Mouse (Mus musculus) adrenal gland, postnatal 4 days (tissue): ENCODE data around the gene Serpine1. TPM values are rescaled to one million over a fixed set of nuclear protein-coding genes. Genes with fewer than 3 reads are reported as not detected.

ENCODE experiments used
- DNase-seq, 2 experiments: peaks; one replicate each; pipeline ENCODE4 v3.0.0; 2021 to 2022; ENCODE audit warnings: low spot score in 2 of 2, mixed read lengths in 2 of 2
- total RNA-seq, 2 experiments: library from RNA; stranded (reverse); gene quantifications; 2 replicates each; pipeline ENCODE4 v1.2.3; 2021

Gene Serpine1
- total RNA-seq, 2 experiments from 2014 or later: 1.7 to 2.2 TPM

DNA sequence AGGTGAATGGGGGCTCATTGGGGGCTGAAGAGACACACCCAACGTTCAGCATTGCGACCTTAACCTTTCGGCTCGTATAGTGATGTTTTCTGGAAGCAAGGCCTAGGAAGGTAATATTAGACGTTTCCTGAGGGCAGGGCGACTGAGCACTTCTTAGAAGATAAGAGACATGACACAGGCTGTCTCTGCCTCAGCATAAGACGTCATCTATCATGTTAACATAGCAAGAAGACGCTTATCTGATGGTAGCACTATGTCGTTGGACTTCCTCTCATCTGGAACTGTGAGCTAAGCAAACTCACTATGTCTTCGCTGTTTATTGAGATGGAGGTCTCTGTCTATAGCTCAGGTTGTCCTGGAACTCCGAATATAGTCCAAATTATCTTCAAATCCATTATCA lies 26.4 kb upstream of the Serpine1 start:
- no peak for DNase-seq

DNA sequence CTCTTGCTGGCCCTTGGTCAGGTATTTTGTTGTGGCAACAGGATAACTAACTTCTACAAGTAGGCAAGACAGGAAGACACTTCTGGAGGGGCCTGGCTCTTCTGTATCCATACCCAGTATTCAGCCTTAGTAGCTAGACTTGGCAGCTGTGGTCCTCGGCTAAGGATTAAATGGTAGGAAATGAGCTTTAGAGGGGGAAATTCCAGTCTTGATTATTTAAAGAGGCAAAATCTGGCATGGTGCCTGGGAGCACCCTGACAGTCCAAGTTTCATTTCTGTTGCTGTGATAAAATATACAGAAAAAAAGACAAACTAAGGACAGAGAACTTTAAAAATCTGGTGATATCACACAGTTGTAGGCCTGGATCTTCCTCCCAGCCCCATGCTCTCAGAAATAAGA lies 24.0 kb upstream of the Serpine1 start:
- DNase-seq: no peak

DNA sequence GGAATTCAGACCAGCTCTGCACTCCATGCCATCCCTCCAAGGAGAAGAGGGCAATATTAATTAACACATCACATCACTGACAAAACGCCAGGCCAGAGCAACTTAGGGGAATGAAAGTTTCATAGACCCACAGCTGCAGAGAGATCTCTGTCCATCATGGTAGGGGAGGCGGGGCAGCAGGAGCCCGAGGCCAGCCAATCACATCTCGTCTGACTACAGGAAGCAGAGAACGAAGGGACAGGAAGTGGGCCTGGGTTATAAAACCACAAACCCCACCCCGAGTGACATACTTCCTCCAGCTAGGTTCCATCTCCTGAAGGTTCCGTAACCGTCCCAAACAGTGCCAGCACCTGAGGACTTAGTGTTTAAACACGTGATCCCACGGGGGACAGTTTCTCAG lies 23.1 kb upstream of the Serpine1 start:
- no peak for DNase-seq

DNA sequence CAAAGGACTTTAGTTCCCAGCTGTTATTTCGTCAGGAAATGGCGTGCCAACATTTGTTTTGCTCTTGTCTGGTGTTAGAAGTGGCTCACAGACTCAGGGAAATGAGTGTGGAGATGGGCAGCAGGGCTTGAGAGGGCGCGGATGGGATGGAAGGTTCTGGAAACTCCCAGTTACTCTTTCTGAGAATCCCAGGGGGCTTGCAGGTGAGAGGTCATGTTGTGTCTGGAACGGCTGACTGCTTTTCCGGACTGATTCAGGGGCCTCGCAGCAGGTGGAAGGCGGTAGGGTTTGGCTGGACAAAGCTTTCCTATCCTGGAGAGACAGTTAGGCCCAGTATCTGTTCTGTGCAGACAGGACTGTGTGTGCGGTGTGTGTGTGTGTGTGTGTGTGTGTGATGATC lies 21.7 kb upstream of the Serpine1 start:
- no peak for DNase-seq

DNA sequence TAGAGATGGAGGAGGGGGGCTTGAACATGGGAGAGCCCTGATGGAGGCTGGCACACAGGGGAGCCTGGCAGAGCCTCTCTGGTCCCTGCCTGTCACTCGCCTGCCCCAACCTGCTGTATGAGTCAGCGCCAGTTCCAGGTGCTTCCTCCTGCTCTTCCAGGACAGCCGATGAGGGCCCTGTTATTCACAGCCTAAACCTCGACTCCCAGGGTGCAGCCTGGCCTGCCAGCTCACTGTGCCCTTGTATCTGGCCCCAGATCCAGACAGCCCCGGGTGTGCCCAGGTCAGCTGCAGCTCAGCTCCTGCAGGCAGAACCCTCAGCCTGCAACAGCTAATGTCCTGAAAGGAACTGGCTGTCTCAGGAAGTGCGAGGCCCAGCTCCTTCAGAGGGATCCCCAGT lies 19.5 kb upstream of the Serpine1 start:
- no peak for DNase-seq

DNA sequence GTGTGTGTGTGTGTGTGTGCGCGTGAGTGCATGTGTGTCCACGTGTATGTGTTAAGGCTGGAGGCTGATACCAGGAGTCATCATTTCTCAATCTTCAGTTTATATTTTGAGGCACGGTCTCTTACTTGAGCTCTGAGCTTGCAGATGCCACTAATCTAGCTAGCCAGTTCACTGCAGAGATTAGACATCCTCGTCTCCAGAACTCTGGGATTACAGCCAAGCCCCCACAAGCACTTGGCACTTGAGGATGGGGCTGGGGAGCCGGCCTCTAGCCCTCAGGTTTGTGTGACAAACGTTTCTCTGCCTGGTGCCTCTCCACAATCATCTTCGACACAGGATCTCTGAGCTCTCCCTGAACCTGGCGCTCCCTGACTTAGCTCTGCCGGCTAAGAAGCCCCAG lies 18.8 kb upstream of the Serpine1 start:
- no peak for DNase-seq

DNA sequence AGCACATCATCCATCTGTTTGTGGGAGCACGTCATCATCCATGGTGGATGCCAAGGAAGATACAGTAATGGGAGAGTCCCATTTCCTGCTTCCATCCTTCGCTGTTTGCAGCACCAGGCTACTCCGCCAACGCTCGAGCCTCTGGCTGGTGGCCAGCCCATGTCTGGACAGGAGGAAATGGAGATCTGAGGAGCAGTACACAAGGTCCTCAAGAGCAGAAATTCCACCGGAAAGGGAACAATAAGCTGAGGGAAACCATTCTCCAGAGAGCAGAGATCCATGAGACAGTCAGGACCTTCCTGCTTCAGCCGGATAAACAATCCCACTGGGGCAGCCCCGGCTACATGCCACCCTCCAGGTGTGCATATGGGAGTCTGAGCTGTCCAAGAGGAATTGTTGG lies 15.3 kb upstream of the Serpine1 start:
- no peak for DNase-seq

DNA sequence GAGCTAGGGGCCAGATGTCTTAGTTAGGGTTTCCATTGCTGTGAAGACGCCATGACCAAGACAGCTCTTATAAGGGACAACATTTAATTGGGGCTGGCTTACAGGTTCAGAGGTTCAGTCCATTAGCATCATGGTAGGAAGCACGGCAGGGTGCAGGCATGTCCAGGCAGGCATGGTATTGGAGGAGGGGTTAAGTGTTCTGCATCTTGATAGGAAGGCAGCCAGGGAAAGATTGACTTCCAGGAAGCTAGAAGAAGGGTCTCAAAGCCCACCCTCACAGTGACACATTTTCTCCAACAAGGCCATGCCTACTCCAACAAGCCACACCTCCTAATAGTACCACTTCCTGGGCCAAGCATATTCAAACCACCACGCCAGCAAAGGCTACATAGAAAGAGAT lies 13.7 kb upstream of the Serpine1 start:
- no peak for DNase-seq

DNA sequence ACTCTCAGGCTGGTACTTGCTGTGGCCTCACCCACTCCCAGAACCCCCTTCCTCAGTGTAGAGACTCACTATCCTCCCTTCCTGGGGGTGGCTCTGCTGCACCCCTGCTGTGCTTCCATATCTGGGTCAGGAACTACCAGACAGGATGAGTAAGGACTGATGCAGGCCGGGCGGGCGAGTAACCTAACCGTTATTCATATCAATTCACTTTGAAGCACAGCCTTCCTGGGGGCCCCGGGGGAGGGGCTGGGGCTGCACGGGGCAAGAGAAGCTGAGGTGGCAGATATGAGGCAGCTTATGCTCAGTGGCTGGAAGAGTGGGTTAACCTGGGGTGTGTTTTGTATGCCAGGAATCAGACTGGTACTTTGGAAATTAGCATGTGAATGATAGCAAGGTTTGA lies 13.0 kb upstream of the Serpine1 start:
- no peak for DNase-seq

DNA sequence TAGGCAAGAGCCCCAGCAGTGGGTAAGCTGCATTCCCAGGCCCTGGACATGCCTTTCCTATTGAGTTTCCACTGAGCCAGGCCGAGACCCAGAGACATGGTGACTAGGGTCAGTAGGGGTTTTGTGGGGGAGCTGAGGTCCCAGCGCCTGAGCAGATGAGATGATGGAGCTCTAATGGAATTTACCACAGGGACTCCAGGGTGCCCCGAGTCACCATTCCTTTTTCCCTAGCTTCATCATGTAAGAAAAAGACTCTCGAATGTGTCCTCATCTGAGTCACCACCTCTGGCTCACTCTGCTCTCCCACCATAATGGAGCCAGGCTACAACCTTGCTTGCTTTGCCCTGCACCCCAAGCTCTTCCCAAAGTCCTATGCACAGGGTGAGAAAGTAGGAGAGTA lies 11.0 kb upstream of the Serpine1 start:
- DNase-seq: no peak

DNA sequence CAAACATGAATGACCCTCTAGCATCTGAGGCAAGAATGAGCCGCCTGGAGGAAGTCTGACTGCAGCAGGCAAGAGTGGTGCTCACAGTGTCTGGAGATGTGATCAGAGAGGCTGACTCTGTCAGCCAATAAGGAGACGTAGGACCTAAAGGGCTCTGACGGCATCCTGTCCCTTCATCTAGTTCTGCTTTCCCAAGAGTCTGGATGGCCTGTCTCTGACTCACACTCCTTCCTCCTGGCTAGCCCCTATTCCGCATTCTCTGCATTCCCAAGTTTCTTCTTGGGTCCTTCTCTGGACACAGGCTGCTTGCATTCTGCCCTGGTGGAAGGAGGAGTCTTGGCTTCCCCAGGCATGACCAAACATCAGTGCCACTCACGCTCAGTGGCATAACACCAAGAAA lies 7.8 kb upstream of the Serpine1 start:
- DNase-seq: no peak

DNA sequence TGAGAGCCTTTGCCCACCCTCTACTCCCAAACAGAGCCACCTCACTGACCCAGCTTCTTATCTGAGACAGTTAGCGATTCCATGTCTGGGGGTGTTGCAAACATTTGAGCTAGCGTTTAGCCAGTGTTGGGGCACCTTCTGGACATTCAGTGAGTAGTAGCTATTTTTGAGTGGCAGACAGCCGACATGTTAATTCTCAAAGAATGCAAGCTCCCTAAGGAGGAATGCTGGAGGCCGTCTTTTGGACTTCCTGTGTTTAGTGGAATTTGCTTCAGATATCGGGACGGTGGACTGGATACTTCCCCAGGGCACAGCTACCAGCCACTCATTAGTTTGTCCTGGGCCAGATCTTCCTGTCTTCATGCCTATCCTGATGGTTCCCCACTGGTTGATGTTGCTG lies 6.5 kb upstream of the Serpine1 start:
- no peak for DNase-seq

DNA sequence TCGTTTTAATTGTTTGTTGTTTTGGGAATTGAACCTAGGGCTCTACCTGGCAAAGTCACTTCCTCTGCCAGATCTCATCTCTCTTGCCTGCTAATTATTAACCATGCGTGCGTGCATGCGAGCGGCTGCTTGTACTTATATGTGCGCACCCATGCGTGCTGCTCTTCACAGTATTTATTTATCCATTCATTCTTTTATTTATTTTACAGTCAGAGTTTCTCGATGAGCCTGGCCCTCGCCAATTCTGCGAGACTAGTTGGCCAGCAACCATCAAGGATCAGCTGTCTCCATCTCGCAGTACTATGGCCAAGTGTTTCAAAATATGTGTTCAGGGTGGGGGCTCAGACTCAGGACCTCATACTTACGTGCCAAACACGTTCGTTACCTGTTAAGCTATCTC lies 6.0 kb upstream of the Serpine1 start:
- DNase-seq: no peak

DNA sequence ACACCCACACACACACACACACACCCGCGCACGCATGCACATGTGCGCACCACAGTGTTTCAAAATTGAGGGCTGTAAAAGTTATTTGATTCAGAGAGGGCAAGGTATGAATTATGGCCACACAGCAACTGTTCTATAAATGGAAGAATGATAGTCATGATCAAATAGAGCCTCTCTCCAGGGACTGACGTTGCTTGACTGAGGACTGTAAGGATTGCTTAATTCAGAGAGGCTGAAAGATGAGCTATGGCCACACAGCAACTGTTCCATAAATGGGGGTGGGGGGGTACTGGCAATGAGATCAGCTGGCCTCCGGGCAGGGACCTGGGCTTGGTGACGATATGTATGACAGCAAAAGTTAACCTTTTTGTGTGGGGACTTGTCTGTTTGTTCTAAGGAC lies 5.1 kb upstream of the Serpine1 start:
- DNase-seq: no peak

DNA sequence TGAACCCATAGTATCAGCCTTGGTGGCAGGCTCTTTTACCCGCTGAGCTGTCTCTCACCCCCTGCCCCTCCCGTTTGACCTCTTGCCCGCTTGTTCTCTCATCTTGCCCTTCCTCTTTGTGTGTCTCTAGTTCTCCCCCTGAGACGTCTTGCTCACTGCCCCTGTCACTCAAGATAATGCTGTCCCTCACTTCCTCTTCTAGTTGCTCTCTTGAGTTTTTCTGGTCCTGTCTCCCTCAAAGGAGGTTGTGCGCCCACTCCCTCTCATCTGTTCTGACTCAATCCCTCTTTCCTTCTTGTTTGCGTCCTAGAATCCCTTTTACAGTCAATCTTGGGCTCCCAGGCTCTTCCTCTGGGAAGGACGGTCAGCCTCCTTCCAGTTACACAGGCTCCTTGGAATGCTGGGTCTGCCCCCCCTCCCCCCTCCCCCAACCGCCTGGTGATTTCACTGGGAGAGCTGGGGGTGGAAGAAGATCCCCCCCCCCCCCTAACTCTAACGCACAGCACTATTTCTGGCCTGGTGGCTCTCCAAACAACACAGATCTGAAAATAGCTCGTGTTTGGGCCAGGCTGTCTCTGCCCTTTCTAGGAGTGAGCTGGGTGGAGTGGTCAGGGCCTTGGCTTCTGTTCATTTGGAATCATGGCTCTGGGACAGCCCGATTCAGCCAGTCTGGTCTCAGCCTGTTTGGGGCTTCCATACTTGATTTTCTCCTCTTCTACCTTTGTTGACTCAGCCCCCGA lies 4.3 kb upstream of the Serpine1 start:
- DNase-seq: no peak

DNA sequence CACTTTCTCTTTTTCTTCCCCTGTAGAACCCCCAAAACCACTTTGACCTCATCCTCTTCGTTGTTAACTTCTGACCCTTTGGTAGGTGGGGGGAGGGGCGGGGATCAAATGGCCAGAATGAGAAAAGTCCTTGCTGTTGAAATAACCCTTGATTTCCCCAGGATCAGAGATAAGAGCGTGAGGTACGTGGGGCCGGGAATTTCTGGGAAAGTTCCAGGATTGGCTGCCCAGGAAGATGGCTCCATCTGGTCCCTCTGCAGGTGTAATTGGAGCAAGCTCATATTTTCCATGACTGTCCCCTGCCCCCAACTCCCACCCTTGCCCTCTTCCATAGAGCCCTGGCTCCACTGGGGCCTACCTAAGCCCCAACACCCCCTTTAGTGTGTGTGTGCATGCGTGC lies 3.7 kb upstream of the Serpine1 start:
- no peak for DNase-seq

DNA sequence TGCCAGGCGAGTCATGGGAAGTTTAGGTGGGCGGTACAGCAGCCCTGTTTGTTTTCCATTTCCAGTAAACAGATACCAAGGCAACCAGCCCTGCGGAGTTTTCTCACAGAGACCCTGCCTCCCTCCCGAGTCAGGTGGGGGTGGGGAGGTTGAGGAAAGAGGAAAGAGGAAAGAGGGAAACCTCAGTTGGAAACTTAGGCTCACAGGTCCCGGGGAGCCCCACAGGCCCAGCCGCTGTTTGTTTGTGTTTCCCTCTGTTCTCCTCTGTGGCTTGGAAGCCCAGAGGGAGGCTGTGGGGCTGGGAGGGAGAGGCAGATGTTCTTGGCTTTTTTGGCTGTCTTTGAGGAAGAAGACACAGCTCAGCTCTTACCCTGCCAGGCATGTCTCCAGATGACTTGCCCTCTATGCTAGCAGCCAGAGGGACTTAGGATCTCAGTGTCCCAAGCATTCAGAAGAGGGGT lies 2.2 kb upstream of the Serpine1 start:
- no peak for DNase-seq

DNA sequence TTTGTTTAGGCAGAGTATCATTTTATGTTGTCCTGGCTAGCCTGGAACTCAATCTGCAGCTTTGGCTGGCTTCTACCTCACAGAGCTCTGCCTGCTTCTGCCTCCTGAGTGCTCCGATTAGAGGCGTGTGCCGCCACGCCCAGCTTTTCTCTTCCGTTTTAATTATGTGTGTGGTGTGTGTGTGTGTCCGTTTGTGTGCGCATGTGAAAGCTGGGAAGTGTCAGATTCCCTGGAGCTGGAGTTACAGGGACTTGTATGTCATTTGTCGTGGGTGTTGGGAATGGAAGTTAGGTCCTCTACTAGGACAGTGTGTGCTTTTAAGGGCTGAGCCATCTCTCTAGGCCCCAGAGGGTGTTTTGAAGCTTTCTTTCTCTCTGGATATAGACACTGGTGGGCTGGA lies 1.1 kb upstream of the Serpine1 start:
- no peak for DNase-seq

DNA sequence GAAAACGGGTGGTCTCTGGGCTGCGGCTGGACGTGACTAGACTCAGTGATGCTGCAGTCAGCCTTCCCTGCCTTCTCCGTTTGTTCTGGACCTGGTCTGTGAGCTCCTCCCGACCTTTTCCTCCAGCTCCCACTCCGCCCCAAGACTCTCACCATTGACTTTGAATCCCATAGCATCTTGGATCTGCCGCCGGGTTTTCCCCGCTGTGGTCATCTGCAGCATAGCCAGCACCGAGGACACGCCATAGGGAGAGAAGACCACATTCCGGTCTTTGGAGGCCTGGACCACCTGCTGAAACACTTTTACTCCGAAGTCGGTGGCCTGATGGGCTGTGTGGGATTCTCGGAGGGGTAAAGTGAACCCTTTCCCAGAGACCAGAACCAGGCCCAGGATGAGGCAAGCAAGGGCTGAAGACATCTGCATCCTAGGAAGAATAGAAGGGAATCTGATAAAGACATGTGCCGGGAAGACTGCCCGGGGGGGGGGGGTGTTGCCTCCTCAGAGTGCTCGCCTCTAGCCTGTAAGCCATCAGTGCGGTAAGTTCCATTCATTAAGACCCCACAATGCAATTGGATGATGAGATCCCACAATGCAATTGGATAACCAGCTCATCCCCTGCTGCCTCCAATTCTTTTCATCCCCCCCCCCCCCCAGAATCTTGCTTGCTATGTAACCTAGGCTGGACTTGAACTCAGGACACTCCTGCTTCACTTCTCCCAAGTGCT lies 1.0 kb downstream of the Serpine1 start:
- DNase-seq: no peak

DNA sequence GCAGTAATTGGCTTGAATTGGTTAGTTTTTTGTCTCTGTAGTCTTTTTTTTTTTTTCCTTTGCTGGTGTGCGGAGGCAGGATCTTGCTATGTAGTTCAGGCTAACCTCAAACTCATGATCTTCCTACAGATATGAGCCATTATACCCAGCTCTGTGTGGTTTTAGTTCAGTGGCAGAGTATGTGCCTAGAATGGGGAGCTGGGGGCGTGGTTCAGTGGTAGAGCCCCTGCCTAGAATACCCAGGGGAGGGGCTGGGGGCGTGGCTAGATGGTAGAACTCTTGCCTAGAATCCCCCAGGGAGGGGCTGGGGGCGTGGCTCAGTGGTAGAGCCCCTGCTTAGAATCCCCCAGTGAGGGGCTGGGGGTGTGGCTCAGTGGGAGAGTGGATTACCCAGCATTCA lies 3.4 kb downstream of the Serpine1 start:
- no peak for DNase-seq

DNA sequence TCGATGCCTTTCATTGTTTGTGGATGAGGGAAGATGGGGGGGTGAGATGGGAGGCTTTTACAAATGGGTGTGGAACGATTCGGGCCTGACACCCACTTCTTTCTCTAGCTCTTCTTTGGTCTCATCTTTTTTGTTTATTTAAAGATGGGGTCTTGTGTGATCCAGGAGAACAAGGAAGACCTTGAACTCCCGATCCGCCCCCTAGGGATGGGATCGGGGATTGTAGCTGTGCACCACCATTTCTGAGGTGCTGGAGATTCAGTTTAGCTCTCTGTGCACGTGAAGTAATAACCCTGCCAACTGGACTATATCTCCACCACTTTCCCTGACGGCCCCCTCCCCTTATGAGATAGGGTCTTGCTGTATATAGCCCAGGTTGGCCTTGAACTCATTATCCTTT lies 6.1 kb downstream of the Serpine1 start:
- no peak for DNase-seq

DNA sequence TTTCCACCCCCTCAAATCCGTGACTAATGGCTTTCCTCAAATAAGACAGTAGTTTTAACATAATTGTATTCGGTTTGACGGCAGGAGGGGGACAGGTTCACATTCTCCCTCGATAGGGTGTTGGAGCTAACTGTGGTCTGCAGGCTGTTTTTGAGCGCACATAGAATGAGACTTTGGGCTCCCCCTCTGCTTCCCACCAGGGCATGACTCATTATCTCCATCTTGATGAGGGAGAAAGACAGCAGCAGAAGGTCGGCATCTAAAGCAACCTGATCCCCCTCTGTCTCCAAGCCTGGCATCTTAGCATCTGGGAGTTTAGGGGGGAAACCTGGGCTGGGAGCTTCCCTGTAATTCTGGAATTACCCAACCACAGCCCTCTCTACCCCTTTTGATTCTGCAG lies 6.6 kb downstream of the Serpine1 start:
- DNase-seq: no peak

DNA sequence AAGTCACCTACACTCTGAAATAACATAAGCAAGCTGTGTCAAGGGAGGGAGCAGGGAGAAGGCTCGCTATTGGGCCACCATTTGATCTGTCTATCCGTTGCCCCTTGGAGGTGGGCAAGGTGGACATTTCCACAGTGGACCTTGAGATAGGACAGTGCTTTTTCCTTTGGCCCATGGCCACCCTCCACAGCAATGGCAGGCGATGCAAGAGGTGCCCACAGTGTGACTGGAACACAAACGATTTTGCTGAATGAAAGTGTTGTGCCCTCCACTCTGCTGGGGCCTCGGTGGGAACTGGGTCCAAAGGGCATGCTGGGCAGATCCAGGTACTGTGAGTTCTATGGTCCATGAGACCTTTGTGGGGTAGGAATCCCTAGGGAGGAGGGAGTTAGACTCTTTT lies 9.5 kb downstream of the Serpine1 start:
- DNase-seq: no peak
